Mouse (Mus musculus): ENCODE measurements at regions not wholly inside any gene's neighbourhood (a gene's known extent, or its start where the extent isn't known, plus 50 kb on each side); places are given as distances from the start of the nearest gene placed in this dataset.

- TF ChIP-seq POLR2A (IDR thresholded peaks at IDR 0.05; ENCODE audit: insufficient read depth, low read depth, low read length) (no peak), CTCF (IDR thresholded peaks at IDR 0.05; ENCODE audit: insufficient read depth, low read depth, low read length) (no peak)
These were observed 90.6 kb downstream of the Tbx4 start for GRCm38 (mm10) chr11:85976693-85977434.

Data from olfactory bulb, adult 2 months (tissue).